Mouse (Mus musculus): ENCODE data around the gene Tmem108. TPM values are rescaled to one million over a fixed set of nuclear protein-coding genes. Genes with fewer than 3 reads are reported as not detected.

Tmem108 gene
- total and polyA plus RNA-seq, 2 experiments from 2014 or later: 23.5 to 25.1 TPM

- Histone ChIP-seq H3K4me2 (ENCODE audit: low read depth, low read length) (no peak overlapping the region), H3K27me3 (ENCODE audit: control insufficient read depth, insufficient read depth, low read length) (no peaks in the 10 kb centered on the region), H3K4me3 (ENCODE audit: low read depth, low read length) (no peak overlapping the region), H3K9ac (replicated peaks; ENCODE audit: low read depth, low read length) (no peak overlapping the region), H3K27ac (ENCODE audit: low read depth) (no peak overlapping the region), H3K4me1 (ENCODE audit: control insufficient read depth, insufficient read depth) (no peaks in the 10 kb centered on the region), H3K9me3 (replicated peaks; ENCODE audit: control insufficient read depth, low read length) (no peaks in the 10 kb centered on the region), H3K36me3 (replicated peaks; ENCODE audit: control insufficient read depth, insufficient read depth, low read length) (no peaks in the 10 kb centered on the region)
- ATAC-seq (ENCODE audit: insufficient read depth, low read depth): no peak
- TF ChIP-seq CTCF (IDR thresholded peaks at IDR 0.05; ENCODE audit: low read depth): no peak
- 90% methylated on average over 4 of the region's 4 CpGs for WGBS
- no peak for DNase-seq (ENCODE audit: low spot score)
These were observed 22.6 kb downstream of the Tmem108 start for GRCm38 (mm10) chr9:103739062-103739461.

- H3K9me3 ChIP-seq (replicated peaks; ENCODE audit: control insufficient read depth, low read length): no peaks in the 10 kb centered on the region
- ATAC-seq (ENCODE audit: insufficient read depth, low read depth) (no peak; the same call in 1 of the 2 replicates), DNase-seq (ENCODE audit: low spot score) (no peak)
- no peaks in the 10 kb centered on the region for H3K27me3 ChIP-seq (ENCODE audit: control insufficient read depth, insufficient read depth, low read length)
- H3K4me1 ChIP-seq (ENCODE audit: control insufficient read depth, insufficient read depth): peaks cover 12% of the 10 kb centered on the region; the same call in 1 of the 2 replicates
- TF ChIP-seq EP300 (IDR thresholded peaks at IDR 0.05; ENCODE audit: low read depth) (no peak), CTCF (IDR thresholded peaks at IDR 0.05; ENCODE audit: low read depth) (no peak)
- no peak overlapping the region for H3K9ac ChIP-seq (replicated peaks; ENCODE audit: low read depth, low read length)
- no peaks in the 10 kb centered on the region for H3K36me3 ChIP-seq (replicated peaks; ENCODE audit: control insufficient read depth, insufficient read depth, low read length)
- 76% methylated on average over 2 of the region's 2 CpGs for WGBS
- no peak overlapping the region for H3K4me2 ChIP-seq (ENCODE audit: low read depth, low read length)
- H3K4me3 ChIP-seq (ENCODE audit: low read depth, low read length): no peak overlapping the region
- no peak overlapping the region for H3K27ac ChIP-seq (ENCODE audit: low read depth)
These were observed 31.9 kb downstream of the Tmem108 start for GRCm38 (mm10) chr9:103729716-103730115.

GRCm38 (mm10) chr9:103726751-103727462 is 34.7 kb downstream of the Tmem108 start:
- H3K27ac ChIP-seq (ENCODE audit: low read depth): no peak overlapping the region
- no peaks in the 10 kb centered on the region for H3K36me3 ChIP-seq (replicated peaks; ENCODE audit: control insufficient read depth, insufficient read depth, low read length)
- 91% methylated on average over 16 of the region's 16 CpGs for WGBS
- no peaks in the 10 kb centered on the region for H3K9me3 ChIP-seq (replicated peaks; ENCODE audit: control insufficient read depth, low read length)
- DNase-seq (ENCODE audit: low spot score) (no peak), ATAC-seq (ENCODE audit: insufficient read depth, low read depth) (no peak)
- no peaks in the 10 kb centered on the region for H3K27me3 ChIP-seq (ENCODE audit: control insufficient read depth, insufficient read depth, low read length)
- no peak for TF ChIP-seq CTCF (IDR thresholded peaks at IDR 0.05; ENCODE audit: low read depth)
- TF ChIP-seq EP300 (IDR thresholded peaks at IDR 0.05; ENCODE audit: low read depth): no peak
- no peak overlapping the region for H3K4me2 ChIP-seq (ENCODE audit: low read depth, low read length)
- no peak overlapping the region for H3K9ac ChIP-seq (replicated peaks; ENCODE audit: low read depth, low read length)
- no peak overlapping the region for H3K4me3 ChIP-seq (ENCODE audit: low read depth, low read length)
- peaks cover 12% of the 10 kb centered on the region; the same call in 1 of the 2 replicates for H3K4me1 ChIP-seq (ENCODE audit: control insufficient read depth, insufficient read depth)

- TF ChIP-seq CTCF (IDR thresholded peaks at IDR 0.05; ENCODE audit: low read depth) (peak; percentile 5; the same call in 1 of the 2 replicates), EP300 (IDR thresholded peaks at IDR 0.05; ENCODE audit: low read depth) (no peak)
- H3K9ac ChIP-seq (replicated peaks; ENCODE audit: low read depth, low read length): no peak overlapping the region
- 64% methylated on average over 7 of the region's 7 CpGs for WGBS
- no peak overlapping the region for H3K27ac ChIP-seq (ENCODE audit: low read depth)
- H3K4me3 ChIP-seq (ENCODE audit: low read depth, low read length): no peak overlapping the region
- DNase-seq (ENCODE audit: low spot score) (no peak), ATAC-seq (ENCODE audit: insufficient read depth, low read depth) (no peak)
- no peak overlapping the region for H3K4me2 ChIP-seq (ENCODE audit: low read depth, low read length)
- no peaks in the 10 kb centered on the region for H3K9me3 ChIP-seq (replicated peaks; ENCODE audit: control insufficient read depth, low read length)
- H3K27me3 ChIP-seq (ENCODE audit: control insufficient read depth, insufficient read depth, low read length): no peaks in the 10 kb centered on the region
- H3K4me1 ChIP-seq (ENCODE audit: control insufficient read depth, insufficient read depth): peaks cover 22% of the 10 kb centered on the region
- no peaks in the 10 kb centered on the region for H3K36me3 ChIP-seq (replicated peaks; ENCODE audit: control insufficient read depth, insufficient read depth, low read length)
These were observed 36.1 kb downstream of the Tmem108 start for GRCm38 (mm10) chr9:103725497-103725896.

DNA sequence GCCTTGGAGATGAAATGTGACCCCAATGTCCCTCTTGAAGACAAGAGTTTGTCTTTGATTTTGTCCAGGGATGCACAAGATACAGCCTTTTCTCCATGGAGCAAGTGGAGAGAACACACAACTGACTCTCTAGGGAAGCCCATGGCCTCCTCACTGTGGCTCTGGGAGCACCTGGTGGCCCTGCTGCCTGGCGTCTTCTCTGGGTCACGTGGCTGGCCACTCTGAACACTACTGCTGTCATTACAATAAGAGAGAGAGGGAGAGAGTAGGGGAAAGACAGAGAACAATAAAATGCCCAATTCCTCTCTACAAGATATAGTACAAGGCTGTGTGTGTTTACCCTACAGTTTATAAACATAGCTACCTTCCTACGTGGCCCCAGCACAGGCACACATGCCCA is 40.2 kb downstream of the Tmem108 start:
- Histone ChIP-seq H3K27ac (ENCODE audit: low read depth) (peak overlapping the region; percentile 76), H3K4me1 (ENCODE audit: control insufficient read depth, insufficient read depth) (peaks cover 18% of the 10 kb centered on the region), H3K9ac (replicated peaks; ENCODE audit: low read depth, low read length) (no peak overlapping the region), H3K9me3 (replicated peaks; ENCODE audit: control insufficient read depth, low read length) (no peaks in the 10 kb centered on the region), H3K36me3 (replicated peaks; ENCODE audit: control insufficient read depth, insufficient read depth, low read length) (no peaks in the 10 kb centered on the region), H3K4me3 (ENCODE audit: low read depth, low read length) (no peak overlapping the region), H3K4me2 (ENCODE audit: low read depth, low read length) (no peak overlapping the region), H3K27me3 (ENCODE audit: control insufficient read depth, insufficient read depth, low read length) (no peaks in the 10 kb centered on the region)
- DNase-seq (ENCODE audit: low spot score) (no peak), ATAC-seq (ENCODE audit: insufficient read depth, low read depth) (peak; percentile 31; the same call in 1 of the 2 replicates)
- 70% methylated on average over 3 of the region's 3 CpGs for WGBS
- TF ChIP-seq EP300 (IDR thresholded peaks at IDR 0.05; ENCODE audit: low read depth) (no peak), CTCF (IDR thresholded peaks at IDR 0.05; ENCODE audit: low read depth) (no peak)

DNA sequence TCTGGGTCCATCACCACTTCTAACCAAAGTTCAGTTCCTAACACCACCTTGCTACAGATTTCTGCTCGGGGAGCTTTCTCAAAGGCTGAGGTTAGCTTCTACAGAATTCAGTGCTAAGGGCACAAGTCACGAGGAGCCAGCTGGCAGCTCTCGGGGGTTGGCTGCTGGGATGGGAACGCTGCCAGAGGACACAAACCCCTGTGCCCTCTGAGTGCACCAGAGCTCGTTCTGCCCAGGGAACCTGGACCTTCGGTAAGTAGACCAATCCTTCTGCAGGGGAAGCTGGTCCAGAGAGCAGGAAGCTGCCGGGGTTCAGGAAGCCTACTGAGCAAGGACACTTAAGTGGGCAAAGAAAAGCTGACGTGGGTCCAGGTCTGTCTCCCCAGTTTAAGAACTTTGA is 40.6 kb downstream of the Tmem108 start:
- H3K27ac ChIP-seq (ENCODE audit: low read depth): peak overlapping the region; percentile 76
- H3K4me2 ChIP-seq (ENCODE audit: low read depth, low read length): no peak overlapping the region
- no peaks in the 10 kb centered on the region for H3K27me3 ChIP-seq (ENCODE audit: control insufficient read depth, insufficient read depth, low read length)
- DNase-seq (ENCODE audit: low spot score) (peak; percentile 71), ATAC-seq (ENCODE audit: insufficient read depth, low read depth) (peak; percentile 87)
- H3K9me3 ChIP-seq (replicated peaks; ENCODE audit: control insufficient read depth, low read length): no peaks in the 10 kb centered on the region
- H3K4me1 ChIP-seq (ENCODE audit: control insufficient read depth, insufficient read depth): peaks cover 22% of the 10 kb centered on the region
- H3K9ac ChIP-seq (replicated peaks; ENCODE audit: low read depth, low read length): no peak overlapping the region
- WGBS: 34% methylated on average over 8 of the region's 8 CpGs
- no peaks in the 10 kb centered on the region for H3K36me3 ChIP-seq (replicated peaks; ENCODE audit: control insufficient read depth, insufficient read depth, low read length)
- no peak for TF ChIP-seq EP300 (IDR thresholded peaks at IDR 0.05; ENCODE audit: low read depth)
- no peak for TF ChIP-seq CTCF (IDR thresholded peaks at IDR 0.05; ENCODE audit: low read depth)
- no peak overlapping the region for H3K4me3 ChIP-seq (ENCODE audit: low read depth, low read length)

Data from heart, postnatal 0 days (tissue).